Mouse (Mus musculus) liver, embryonic 13.5 days (tissue): ENCODE data around the gene Adamts2. TPM values are rescaled to one million over a fixed set of nuclear protein-coding genes. Genes with fewer than 3 reads are reported as not detected.

Experiments
- ATAC-seq: fragments of 200-750 bp; cut with Nextera tagmentation; 2 replicates; pipeline ENCODE4 v1.8.0; 2017; ENCODE audit warnings: low read depth, mild to moderate bottlenecking, moderate number of reproducible peaks, moderate library complexity
- DNase-seq: peaks from one replicate; pipeline ENCODE4 v3.0.0; 2022
- H3K27ac ChIP-seq: fragments of 300-500 bp; sonication (generic); 2 replicates; pipeline ENCODE4 v1.5.1; 2015; ENCODE audit warnings: moderate library complexity, mild to moderate bottlenecking, inconsistent platforms
- H3K27me3 ChIP-seq: fragments of 300-500 bp; sonication (generic); 2 replicates; pipeline ENCODE4 v1.6.1; 2015; ENCODE audit warnings: mild to moderate bottlenecking, inconsistent platforms
- H3K36me3 ChIP-seq: fragments of 300-500 bp; sonication (generic); 2 replicates; pipeline ENCODE4 v1.6.1; 2015; ENCODE audit warnings: mild to moderate bottlenecking, inconsistent platforms
- H3K4me1 ChIP-seq: fragments of 300-500 bp; sonication (generic); replicated peaks from 2 replicates; pipeline ENCODE4 v1.6.1; 2015; ENCODE audit warnings: inconsistent platforms
- H3K4me2 ChIP-seq: fragments of 300-500 bp; sonication (generic); 2 replicates; pipeline ENCODE4 v1.6.1; 2015; ENCODE audit warnings: inconsistent platforms, mild to moderate bottlenecking, moderate library complexity
- H3K4me3 ChIP-seq: fragments of 300-500 bp; sonication (generic); replicated peaks from 2 replicates; pipeline ENCODE4 v1.5.1; 2015; ENCODE audit warnings: mild to moderate bottlenecking, inconsistent platforms
- H3K9ac ChIP-seq: fragments of 300-500 bp; sonication (generic); 2 replicates; pipeline ENCODE4 v1.6.1; 2015; ENCODE audit warnings: mild to moderate bottlenecking, inconsistent platforms
- H3K9me3 ChIP-seq: fragments of 300-500 bp; sonication (generic); replicated peaks from 2 replicates; pipeline ENCODE4 v1.6.1; 2016; ENCODE audit warnings: inconsistent platforms
- WGBS: fragments of 180-500 bp; shearing (Covaris S2); methylation state at CpG from one replicate; pipeline ENCODE4 v1.1.7; 2015; ENCODE audit not compliant: insufficient replicate concordance; 5-methylcytosine and 5-hydroxymethylcytosine counted together
- polyA plus RNA-seq: library from polyadenylated mRNA; unstranded; fragments of >200 nt; fragmentation: Nextera tagmentation; extraction: Ambion mirVana; gene quantifications from 2 replicates; pipeline ENCODE4 v1.2.1, GENCODE M21; 2015

Gene Adamts2
- polyA plus RNA-seq, 1 experiment from 2014 or later: 1.4 TPM

GRCm38 (mm10) chr11:50650037-50650436, 48.2 kb downstream of the Adamts2 start:
- Histone ChIP-seq H3K27ac (no peak overlapping the region), H3K4me3 (no peak overlapping the region), H3K4me1 (no peaks in the 10 kb centered on the region), H3K27me3 (no peaks in the 10 kb centered on the region), H3K36me3 (no peaks in the 10 kb centered on the region), H3K9ac (no peak overlapping the region), H3K4me2 (no peak overlapping the region), H3K9me3 (no peaks in the 10 kb centered on the region)
- no peak for ATAC-seq
- WGBS: 50% methylated on average over 2 of the region's 2 CpGs
- no peak for DNase-seq

- no peaks in the 10 kb centered on the region for H3K9me3 ChIP-seq
- WGBS: 60% methylated on average over 9 of the region's 9 CpGs
- DNase-seq: no peak
These were observed 52.0 kb downstream of the Adamts2 start for GRCm38 (mm10) chr11:50653746-50654431.

GRCm38 (mm10) chr11:50658826-50659225, 56.9 kb downstream of the Adamts2 start:
- WGBS: 56% methylated on average over 6 of the region's 6 CpGs
- H3K27ac ChIP-seq: no peak overlapping the region
- H3K4me3 ChIP-seq: no peak overlapping the region
- no peaks in the 10 kb centered on the region for H3K9me3 ChIP-seq
- no peaks in the 10 kb centered on the region for H3K27me3 ChIP-seq
- H3K9ac ChIP-seq: no peak overlapping the region
- no peaks in the 10 kb centered on the region for H3K36me3 ChIP-seq
- ATAC-seq (no peak), DNase-seq (no peak)
- no peak overlapping the region for H3K4me2 ChIP-seq
- H3K4me1 ChIP-seq: no peaks in the 10 kb centered on the region; the same call in 1 of the 2 replicates

More at GRCm38 (mm10) chr11:50653746-50654431, 52.0 kb downstream of the Adamts2 start:
- Histone ChIP-seq H3K4me2 (no peak overlapping the region), H3K27ac (no peak overlapping the region), H3K4me3 (no peak overlapping the region), H3K36me3 (no peaks in the 10 kb centered on the region), H3K4me1 (no peaks in the 10 kb centered on the region; the same call in 1 of the 2 replicates), H3K9ac (no peak overlapping the region), H3K27me3 (no peaks in the 10 kb centered on the region)
- no peak for ATAC-seq

GRCm38 (mm10) chr11:50662176-50662575, 60.3 kb downstream of the Adamts2 start:
- Histone ChIP-seq H3K4me3 (no peak overlapping the region), H3K36me3 (no peaks in the 10 kb centered on the region), H3K4me1 (no peaks in the 10 kb centered on the region), H3K4me2 (no peak overlapping the region), H3K27ac (no peak overlapping the region), H3K9me3 (no peaks in the 10 kb centered on the region), H3K27me3 (no peaks in the 10 kb centered on the region), H3K9ac (no peak overlapping the region)
- ATAC-seq: no peak
- WGBS: 66% methylated on average over 3 of the region's 3 CpGs
- DNase-seq: no peak

- 62% methylated on average over 4 of the region's 4 CpGs for WGBS
- no peak overlapping the region for H3K4me3 ChIP-seq
These were observed 62.9 kb downstream of the Adamts2 start for GRCm38 (mm10) chr11:50664826-50665225.

GRCm38 (mm10) chr11:50669542-50670362, 67.9 kb downstream of the Adamts2 start:
- Histone ChIP-seq H3K4me1 (no peaks in the 10 kb centered on the region), H3K27me3 (no peaks in the 10 kb centered on the region), H3K36me3 (no peaks in the 10 kb centered on the region), H3K4me3 (no peak overlapping the region), H3K4me2 (no peak overlapping the region), H3K9ac (no peak overlapping the region), H3K27ac (no peak overlapping the region), H3K9me3 (no peaks in the 10 kb centered on the region)
- no peak for ATAC-seq
- 62% methylated on average over 9 of the region's 9 CpGs for WGBS
- DNase-seq: no peak

More at GRCm38 (mm10) chr11:50664826-50665225, 62.9 kb downstream of the Adamts2 start:
- H3K4me2 ChIP-seq: no peak overlapping the region
- H3K9ac ChIP-seq: no peak overlapping the region
- ATAC-seq: no peak
- H3K9me3 ChIP-seq: no peaks in the 10 kb centered on the region
- H3K36me3 ChIP-seq: no peaks in the 10 kb centered on the region
- no peak for DNase-seq
- no peaks in the 10 kb centered on the region for H3K27me3 ChIP-seq
- no peaks in the 10 kb centered on the region for H3K4me1 ChIP-seq
- H3K27ac ChIP-seq: no peak overlapping the region

- no peaks in the 10 kb centered on the region for H3K9me3 ChIP-seq
- no peaks in the 10 kb centered on the region for H3K27me3 ChIP-seq
- no peak overlapping the region for H3K4me2 ChIP-seq
- 61% methylated on average over 5 of the region's 5 CpGs for WGBS
- DNase-seq (no peak), ATAC-seq (no peak)
- no peak overlapping the region for H3K4me3 ChIP-seq
- H3K4me1 ChIP-seq: no peaks in the 10 kb centered on the region
- no peaks in the 10 kb centered on the region for H3K36me3 ChIP-seq
- H3K27ac ChIP-seq: no peak overlapping the region
- no peak overlapping the region for H3K9ac ChIP-seq
These were observed 68.5 kb downstream of the Adamts2 start for GRCm38 (mm10) chr11:50670363-50670725.

- no peaks in the 10 kb centered on the region for H3K27me3 ChIP-seq
- H3K9me3 ChIP-seq: no peaks in the 10 kb centered on the region
- H3K36me3 ChIP-seq: no peaks in the 10 kb centered on the region
- H3K27ac ChIP-seq: no peak overlapping the region
- H3K4me2 ChIP-seq: no peak overlapping the region
- H3K4me3 ChIP-seq: no peak overlapping the region
- 76% methylated on average over 1 of the region's 1 CpGs for WGBS
- H3K9ac ChIP-seq: no peak overlapping the region
- H3K4me1 ChIP-seq: no peaks in the 10 kb centered on the region
- DNase-seq: no peak
- ATAC-seq: no peak
These were observed 69.0 kb downstream of the Adamts2 start for GRCm38 (mm10) chr11:50670881-50671280.

GRCm38 (mm10) chr11:50671376-50671775, 69.5 kb downstream of the Adamts2 start:
- Histone ChIP-seq H3K9ac (no peak overlapping the region), H3K27me3 (no peaks in the 10 kb centered on the region), H3K4me1 (no peaks in the 10 kb centered on the region), H3K4me2 (no peak overlapping the region), H3K4me3 (no peak overlapping the region), H3K9me3 (no peaks in the 10 kb centered on the region), H3K27ac (no peak overlapping the region), H3K36me3 (no peaks in the 10 kb centered on the region)
- no peak for ATAC-seq
- WGBS: 40% methylated on average over 2 of the region's 2 CpGs
- DNase-seq: no peak

- H3K4me2 ChIP-seq: no peak overlapping the region
- no peaks in the 10 kb centered on the region for H3K4me1 ChIP-seq
- no peak overlapping the region for H3K4me3 ChIP-seq
- no peak overlapping the region for H3K27ac ChIP-seq
- no peaks in the 10 kb centered on the region for H3K9me3 ChIP-seq
- H3K27me3 ChIP-seq: no peaks in the 10 kb centered on the region
- H3K9ac ChIP-seq: no peak overlapping the region
- ATAC-seq (no peak), DNase-seq (no peak)
- H3K36me3 ChIP-seq: no peaks in the 10 kb centered on the region
- 67% methylated on average over 7 of the region's 7 CpGs for WGBS
These were observed 70.0 kb downstream of the Adamts2 start for GRCm38 (mm10) chr11:50671820-50672310.

GRCm38 (mm10) chr11:50672866-50673265, 71.0 kb downstream of the Adamts2 start:
- DNase-seq (no peak), ATAC-seq (no peak)
- Histone ChIP-seq H3K27me3 (no peaks in the 10 kb centered on the region), H3K9ac (no peak overlapping the region), H3K4me3 (no peak overlapping the region), H3K4me2 (no peak overlapping the region), H3K9me3 (no peaks in the 10 kb centered on the region), H3K27ac (no peak overlapping the region), H3K4me1 (no peaks in the 10 kb centered on the region), H3K36me3 (no peaks in the 10 kb centered on the region)
- 39% methylated on average over 7 of the region's 7 CpGs for WGBS
